Mouse (Mus musculus) E14TG2a.4 (cell line): Measurements from ENCODE around the gene Mfsd6.

Experiments
- CTCF ChIP-seq: conservative IDR thresholded peaks from 2 replicates; pipeline ENCODE4 v1.5.1; 2014; ENCODE audit warnings: low read length
- NANOG ChIP-seq: IDR thresholded peaks from 2 replicates; pipeline ENCODE4 v1.6.1; 2014; ENCODE audit warnings: borderline replicate concordance, low read length, mixed read lengths

GRCm38 (mm10) chr1:52640736-52641135, 86.5 kb downstream of the Mfsd6 start:
- TF ChIP-seq CTCF, result no peak
- no peak for TF ChIP-seq NANOG
